Comparison of ENCODE assay signal across 8 mouse cellular contexts in genomic region chr4:131919506-131920140, GRCm38 (mm10). TPM values are rescaled to one million over a fixed set of nuclear protein-coding genes. Genes with fewer than 3 reads are reported as not detected.
DNase-seq lines count a peak whose midpoint lies in the region; ATAC-seq and TF ChIP-seq lines count a peak whose summit lies in the region.

No protein-coding gene starts in this region.

- peak overlapping the region; percentile 41 for H3K4me3 ChIP-seq in forebrain, embryonic 11.5 days (ENCODE audit: low read depth, low read length)
- H3K4me3 ChIP-seq in forebrain, embryonic 13.5 days, result no peak overlapping the region
- H3K4me3 ChIP-seq in lung, embryonic 14.5 days (ENCODE audit: low read depth, low read length), result peak overlapping the region; percentile 59
- peak overlapping the region; percentile 67 for H3K4me3 ChIP-seq in intestine, embryonic 16.5 days (ENCODE audit: low read length)
- H3K4me3 ChIP-seq in neural tube, embryonic 12.5 days, result peak overlapping the region; percentile 44; the same call in 1 of the 2 replicates

- H3K4me1 ChIP-seq in forebrain, embryonic 11.5 days (replicated peaks; ENCODE audit: control insufficient read depth, insufficient read depth, low read length), result peaks cover 36% of the 10 kb centered on the region
- peaks cover 54% of the 10 kb centered on the region for H3K4me1 ChIP-seq in forebrain, embryonic 13.5 days
- peaks cover 11% of the 10 kb centered on the region for H3K4me1 ChIP-seq in lung, embryonic 14.5 days (ENCODE audit: insufficient read depth)
- peaks cover 52% of the 10 kb centered on the region for H3K4me1 ChIP-seq in intestine, embryonic 16.5 days (ENCODE audit: control insufficient read depth, insufficient read depth, low read length)
- peaks cover 56% of the 10 kb centered on the region for H3K4me1 ChIP-seq in neural tube, embryonic 12.5 days

- intact Hi-C loops in left cerebral cortex, postnatal 25 days (cut with DNase I), result loop anchor here (2.0 to 5.0 kb wide), 2 partner anchors 48 to 159 kb away; no protein-coding TSS in a partner anchor

- no peak overlapping the region for H3K9ac ChIP-seq in forebrain, embryonic 11.5 days (ENCODE audit: low read length)
- H3K9ac ChIP-seq in forebrain, embryonic 13.5 days, result no peak overlapping the region
- H3K9ac ChIP-seq in lung, embryonic 14.5 days, result peak overlapping the region; percentile 69
- H3K9ac ChIP-seq in intestine, embryonic 16.5 days (ENCODE audit: low read depth, low read length), result peak overlapping the region; percentile 77
- no peak overlapping the region for H3K9ac ChIP-seq in neural tube, embryonic 12.5 days

- WGBS in forebrain, embryonic 11.5 days, result 9% methylated on average over 15 of the region's 15 CpGs
- 11% methylated on average over 15 of the region's 15 CpGs for WGBS in forebrain, embryonic 13.5 days
- WGBS in lung, embryonic 14.5 days, result 15% methylated on average over 15 of the region's 15 CpGs
- WGBS in intestine, embryonic 16.5 days, result 30% methylated on average over 15 of the region's 15 CpGs
- 18% methylated on average over 15 of the region's 15 CpGs for WGBS in neural tube, embryonic 12.5 days

- H3K9me3 ChIP-seq in forebrain, embryonic 11.5 days (ENCODE audit: control insufficient read depth, low read length), result no peaks in the 10 kb centered on the region
- no peaks in the 10 kb centered on the region for H3K9me3 ChIP-seq in forebrain, embryonic 13.5 days (replicated peaks)
- no peaks in the 10 kb centered on the region for H3K9me3 ChIP-seq in lung, embryonic 14.5 days (ENCODE audit: low read depth, low read length)
- no peaks in the 10 kb centered on the region for H3K9me3 ChIP-seq in intestine, embryonic 16.5 days (ENCODE audit: control insufficient read depth, low read length)
- no peaks in the 10 kb centered on the region for H3K9me3 ChIP-seq in neural tube, embryonic 12.5 days

- TF ChIP-seq CTCF in lung, embryonic 14.5 days (IDR thresholded peaks at IDR 0.05; ENCODE audit: low read depth), result no peak

- DNase-seq in forebrain, embryonic 11.5 days (ENCODE audit: low spot score), result no peak
- DNase-seq in lung, embryonic 14.5 days, result no peak
- DNase-seq in lung, postnatal 36 days, result no peak
- no peak for DNase-seq in right cerebral cortex, postnatal 36 days (ENCODE audit: low spot score in 2 of 2)
- DNase-seq in left cerebral cortex, postnatal 25 days (ENCODE audit: low spot score in 2 of 2), result no peak

- H3K36me3 ChIP-seq in forebrain, embryonic 11.5 days (ENCODE audit: control insufficient read depth, insufficient read depth, low read length), result no peaks in the 10 kb centered on the region; the same call in 1 of the 2 replicates
- peaks cover 10% of the 10 kb centered on the region for H3K36me3 ChIP-seq in forebrain, embryonic 13.5 days (ENCODE audit: poor library complexity, severe bottlenecking)
- H3K36me3 ChIP-seq in lung, embryonic 14.5 days (ENCODE audit: insufficient read depth), result peaks cover 15% of the 10 kb centered on the region
- no peaks in the 10 kb centered on the region for H3K36me3 ChIP-seq in intestine, embryonic 16.5 days (ENCODE audit: control insufficient read depth, insufficient read depth, low read length)
- peaks cover 19% of the 10 kb centered on the region for H3K36me3 ChIP-seq in neural tube, embryonic 12.5 days

- H3K27ac ChIP-seq in forebrain, embryonic 11.5 days (ENCODE audit: low read depth, low read length), result no peak overlapping the region
- H3K27ac ChIP-seq in forebrain, embryonic 13.5 days, result no peak overlapping the region
- peak overlapping the region; percentile 78 for H3K27ac ChIP-seq in lung, embryonic 14.5 days (ENCODE audit: low read depth)
- peak overlapping the region; percentile 45; the same call in 1 of the 2 replicates for H3K27ac ChIP-seq in intestine, embryonic 16.5 days (ENCODE audit: low read length)
- no peak overlapping the region for H3K27ac ChIP-seq in neural tube, embryonic 12.5 days

- peaks cover 89% of the 10 kb centered on the region for H3K27me3 ChIP-seq in forebrain, embryonic 11.5 days (ENCODE audit: control insufficient read depth, insufficient read depth, low read length)
- H3K27me3 ChIP-seq in forebrain, embryonic 13.5 days, result peaks cover 98% of the 10 kb centered on the region
- H3K27me3 ChIP-seq in lung, embryonic 14.5 days (ENCODE audit: insufficient read depth, low read length), result peaks cover 73% of the 10 kb centered on the region
- H3K27me3 ChIP-seq in intestine, embryonic 16.5 days (replicated peaks; ENCODE audit: control insufficient read depth, insufficient read depth, low read length), result peaks cover 31% of the 10 kb centered on the region
- peaks cover 91% of the 10 kb centered on the region for H3K27me3 ChIP-seq in neural tube, embryonic 12.5 days (replicated peaks)

- no peak for ATAC-seq in forebrain, embryonic 11.5 days (replicated peaks; ENCODE audit: low FRiP score)
- ATAC-seq in forebrain, embryonic 13.5 days, result no peak
- ATAC-seq in lung, embryonic 14.5 days (ENCODE audit: insufficient read depth), result no peak
- ATAC-seq in intestine, embryonic 16.5 days, result no peak
- ATAC-seq in neural tube, embryonic 12.5 days (ENCODE audit: low FRiP score, low read depth), result no peak

- no peak overlapping the region for H3K4me2 ChIP-seq in forebrain, embryonic 11.5 days (ENCODE audit: low read depth, low read length, severe bottlenecking)
- no peak overlapping the region for H3K4me2 ChIP-seq in forebrain, embryonic 13.5 days
- H3K4me2 ChIP-seq in lung, embryonic 14.5 days, result peak overlapping the region; percentile 80
- peak overlapping the region; percentile 97 for H3K4me2 ChIP-seq in intestine, embryonic 16.5 days (ENCODE audit: low read depth, low read length)
- peak overlapping the region; percentile 88 for H3K4me2 ChIP-seq in neural tube, embryonic 12.5 days (replicated peaks)

RNA-seq across cellular contexts. Expression of gene Tmem200b, which starts 1.9 kb away (rescaled TPM):
- polyA plus RNA-seq in forebrain, embryonic 11.5 days (2014; fragmentation: Nextera tagmentation; extraction: Ambion mirVana), result 0.72 and 1.2 TPM in 2 replicates
- not detected in 2 replicates for polyA plus RNA-seq in forebrain, embryonic 13.5 days (2015; fragmentation: Nextera tagmentation; extraction: Ambion mirVana)
- 2.6 and 3.1 TPM in 2 replicates for polyA plus RNA-seq in lung, embryonic 14.5 days (2014; fragmentation: Nextera tagmentation; extraction: Ambion mirVana)
- 0.18 and 0.20 TPM in 2 replicates for polyA plus RNA-seq in intestine, embryonic 16.5 days (2015; fragmentation: Nextera tagmentation; extraction: Ambion mirVana)
- 0.79 and 0.82 TPM in 2 replicates for polyA plus RNA-seq in neural tube, embryonic 12.5 days (2016; fragmentation: Nextera tagmentation; extraction: Ambion mirVana)
- 10 to 100 TPM in 1 of 2 experiments, 1 to 10 TPM in 1; 8.1 to 11.3 TPM for total RNA-seq in left cerebral cortex, postnatal 25 days (2021)

RNA-seq across cellular contexts. Expression of gene Srsf4, which starts 46.2 kb away (rescaled TPM):
- polyA plus RNA-seq in forebrain, embryonic 11.5 days (2014; fragmentation: Nextera tagmentation; extraction: Ambion mirVana), result 191 TPM in 2 replicates
- 166 and 168 TPM in 2 replicates for polyA plus RNA-seq in forebrain, embryonic 13.5 days (2015; fragmentation: Nextera tagmentation; extraction: Ambion mirVana)
- polyA plus RNA-seq in lung, embryonic 14.5 days (2014; fragmentation: Nextera tagmentation; extraction: Ambion mirVana), result 122 and 131 TPM in 2 replicates
- 68.6 and 75.2 TPM in 2 replicates for polyA plus RNA-seq in intestine, embryonic 16.5 days (2015; fragmentation: Nextera tagmentation; extraction: Ambion mirVana)
- 145 and 150 TPM in 2 replicates for polyA plus RNA-seq in neural tube, embryonic 12.5 days (2016; fragmentation: Nextera tagmentation; extraction: Ambion mirVana)
- total RNA-seq in left cerebral cortex, postnatal 25 days (2021), result 10 to 100 TPM; 66.3 to 70.5 TPM

Comparison
In these comparisons a context has a peak if more than half of its experiments do, and no peak if none do; other contexts are left out.
1. H3K27ac ChIP-seq: peak in lung, embryonic 14.5 days (single experiment) and intestine, embryonic 16.5 days (single experiment); none in forebrain, embryonic 11.5 days (single experiment), forebrain, embryonic 13.5 days (single experiment) and neural tube, embryonic 12.5 days (single experiment).
2. H3K4me2 ChIP-seq: peak in lung, embryonic 14.5 days (single experiment), intestine, embryonic 16.5 days (single experiment) and neural tube, embryonic 12.5 days (single experiment); none in forebrain, embryonic 11.5 days (single experiment) and forebrain, embryonic 13.5 days (single experiment).
3. H3K9ac ChIP-seq: peak in lung, embryonic 14.5 days (single experiment) and intestine, embryonic 16.5 days (single experiment); none in forebrain, embryonic 11.5 days (single experiment), forebrain, embryonic 13.5 days (single experiment) and neural tube, embryonic 12.5 days (single experiment).